Mouse (Mus musculus) kidney, adult 8-10 months (tissue): ENCODE measurements around the gene Lztfl1.
A peak's percentile ranks its signal among the peaks of the same experiment; 100 is the strongest.
"Not testable (repeated sequence)": the region's sequence is repeated elsewhere in the genome, so short reads cannot be mapped to it uniquely, and the experiment has no call there.

ENCODE experiments used
- DNase-seq, 2 experiments: peaks; one replicate each; pipeline ENCODE4 v3.0.0; 2022

Lztfl1 gene

DNA sequence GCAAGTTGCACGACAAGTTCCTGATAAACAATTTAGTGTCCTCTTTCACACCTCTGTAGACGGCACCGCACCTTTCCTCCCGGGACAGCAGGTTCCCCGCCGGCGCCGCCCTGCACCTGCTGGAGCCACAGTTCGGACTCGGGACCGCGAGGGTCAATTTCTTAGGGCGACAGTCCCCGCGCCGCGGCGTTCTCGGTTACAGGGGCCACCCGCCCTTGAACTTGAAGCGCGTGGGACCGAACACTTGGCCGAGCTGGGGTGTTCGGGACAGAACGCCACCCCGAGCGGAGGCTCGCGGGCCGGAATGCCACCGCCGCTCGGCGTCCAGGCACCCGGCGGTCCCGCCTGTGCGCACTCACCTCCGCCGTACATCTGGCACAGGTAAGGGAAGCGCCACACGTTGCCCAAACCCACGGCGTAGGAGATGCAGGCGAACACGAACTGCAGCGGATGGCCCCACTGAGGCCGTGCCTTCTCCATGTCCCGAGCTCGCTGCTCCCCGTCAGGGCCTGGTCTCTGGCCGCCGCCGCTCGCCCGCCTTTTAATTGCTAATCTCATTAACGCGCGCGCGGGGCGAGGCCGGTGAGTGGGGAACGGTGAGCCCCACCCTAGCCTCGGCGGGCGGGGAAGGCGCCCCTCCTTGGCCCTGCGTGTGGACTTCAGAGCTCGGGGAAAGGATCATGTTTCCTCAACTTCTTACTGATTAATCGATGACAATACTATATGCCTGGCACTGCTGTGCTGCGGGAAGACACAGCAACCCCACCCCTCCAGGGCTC is 39.0 kb downstream of the Lztfl1 start, which contains the start of the genes Ccr9 and Slc6a20a:
Ccr9 (plus strand) TSS at position 113 of the 779 bp plus-strand sequence.
Slc6a20a (minus strand) TSS at position 559 of the 779 bp plus-strand sequence.
- DNase-seq: peak; percentile 71 to 75

DNA sequence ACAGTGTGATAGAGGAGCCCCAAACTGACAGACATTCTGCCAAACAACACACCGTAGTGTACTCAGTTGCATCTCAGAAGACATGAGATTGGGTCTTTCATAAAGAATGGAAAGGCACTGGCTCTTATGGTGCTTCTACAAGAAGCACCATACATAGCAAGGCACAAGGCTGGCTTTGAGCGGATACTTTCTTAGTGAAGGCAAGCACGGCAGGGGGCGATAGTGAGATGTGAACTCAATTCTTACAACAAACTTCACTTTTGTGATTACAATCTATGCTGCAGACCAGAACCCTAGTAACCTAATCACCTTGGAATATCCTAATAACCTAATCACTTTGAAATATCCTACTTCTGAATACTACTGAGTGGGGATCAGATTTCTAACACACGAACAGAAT is 51.9 kb downstream of the Lztfl1 start:
- DNase-seq: peak; percentile 28 to 62

DNA sequence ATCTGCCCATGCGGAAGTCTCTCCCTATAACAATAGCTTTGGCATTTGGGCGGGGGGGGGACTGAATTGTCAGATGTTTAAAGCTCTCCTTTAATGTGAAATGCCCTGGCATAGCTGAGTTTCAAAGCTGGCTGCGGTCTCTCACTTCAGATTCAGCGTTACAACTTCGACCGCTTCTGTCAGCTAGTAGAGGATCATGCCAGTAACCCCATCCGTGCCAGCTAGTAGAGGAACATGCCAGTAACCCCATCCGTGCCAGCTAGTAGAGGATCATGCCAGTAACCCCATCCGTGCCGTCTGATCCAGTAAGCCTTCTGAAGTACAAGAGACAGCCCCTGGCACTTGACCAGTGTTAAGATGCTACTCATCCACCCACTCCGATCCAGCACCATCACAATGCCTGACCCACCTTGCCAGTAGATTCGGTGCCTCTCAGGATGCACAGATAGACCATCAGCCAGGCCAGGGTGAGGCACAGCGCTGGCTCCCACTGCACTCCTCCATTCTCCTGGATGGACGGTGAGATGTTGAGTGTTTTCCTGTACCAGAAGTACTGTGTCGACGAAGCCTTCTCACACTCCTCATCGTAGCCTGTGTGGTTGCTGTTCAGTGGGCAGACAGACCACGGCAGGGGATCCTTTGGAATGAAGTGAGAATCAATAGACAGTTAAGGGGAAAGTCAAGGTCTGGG is 57.4 kb downstream of the Lztfl1 start:
- DNase-seq: not testable (repeated sequence)

DNA sequence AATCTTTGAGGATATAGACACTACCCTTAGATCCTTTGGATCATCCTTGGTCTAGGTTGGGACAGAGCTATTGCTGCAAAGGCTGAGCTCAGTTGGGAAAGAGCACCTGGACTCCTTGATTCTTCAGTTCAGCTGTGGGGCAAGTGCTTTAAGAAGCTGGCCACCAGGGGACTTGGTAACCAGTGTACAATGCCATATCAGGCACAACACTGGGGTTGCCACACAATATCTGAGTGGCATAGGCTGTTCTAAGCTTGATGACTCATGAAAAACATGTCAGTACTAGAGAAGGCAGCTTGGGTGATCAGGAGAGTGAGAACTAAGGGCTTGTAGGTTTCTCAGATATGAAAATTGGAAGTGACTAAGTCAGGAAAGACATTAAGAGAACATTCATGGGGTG is 58.5 kb downstream of the Lztfl1 start:
- no peak for DNase-seq

DNA sequence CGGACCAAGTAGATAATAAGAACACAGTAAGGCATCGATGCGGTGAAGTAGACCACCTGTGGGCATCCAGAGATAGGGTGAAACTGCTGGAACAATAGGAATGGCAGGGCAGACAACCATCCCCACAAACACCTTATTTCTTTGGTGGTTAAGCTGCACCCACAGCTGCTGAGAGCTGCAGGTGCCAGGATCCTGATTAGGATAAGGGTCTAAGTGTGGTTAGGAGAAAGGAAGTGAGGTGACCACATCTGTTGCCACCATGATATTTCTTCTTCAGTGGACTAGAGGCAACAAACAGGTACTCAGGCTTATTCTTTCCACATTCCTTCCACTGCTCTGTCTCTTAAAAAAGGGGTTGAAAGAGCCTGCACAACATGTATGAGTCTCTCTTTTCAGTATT is 60.0 kb downstream of the Lztfl1 start:
- no peak for DNase-seq

DNA sequence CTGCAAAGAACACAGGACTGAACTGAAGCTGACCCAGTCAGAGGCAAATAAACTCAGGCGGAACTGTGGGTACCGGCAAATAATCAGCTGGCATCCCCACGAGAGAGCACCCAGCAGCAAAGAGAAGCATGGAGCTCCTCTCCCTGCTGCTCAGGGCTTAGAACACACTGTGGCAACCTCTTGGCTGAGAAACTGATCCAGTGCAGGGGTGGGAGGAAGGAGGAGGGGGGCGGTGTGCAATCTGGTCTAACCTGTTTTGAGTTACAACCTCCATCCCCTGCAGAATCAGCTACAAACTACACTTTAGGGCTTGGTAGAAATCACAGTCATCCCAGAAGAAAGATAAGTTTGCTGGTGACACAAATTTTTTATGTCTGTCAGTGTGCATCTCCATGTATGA is 66.1 kb downstream of the Lztfl1 start:
- no peak for DNase-seq

DNA sequence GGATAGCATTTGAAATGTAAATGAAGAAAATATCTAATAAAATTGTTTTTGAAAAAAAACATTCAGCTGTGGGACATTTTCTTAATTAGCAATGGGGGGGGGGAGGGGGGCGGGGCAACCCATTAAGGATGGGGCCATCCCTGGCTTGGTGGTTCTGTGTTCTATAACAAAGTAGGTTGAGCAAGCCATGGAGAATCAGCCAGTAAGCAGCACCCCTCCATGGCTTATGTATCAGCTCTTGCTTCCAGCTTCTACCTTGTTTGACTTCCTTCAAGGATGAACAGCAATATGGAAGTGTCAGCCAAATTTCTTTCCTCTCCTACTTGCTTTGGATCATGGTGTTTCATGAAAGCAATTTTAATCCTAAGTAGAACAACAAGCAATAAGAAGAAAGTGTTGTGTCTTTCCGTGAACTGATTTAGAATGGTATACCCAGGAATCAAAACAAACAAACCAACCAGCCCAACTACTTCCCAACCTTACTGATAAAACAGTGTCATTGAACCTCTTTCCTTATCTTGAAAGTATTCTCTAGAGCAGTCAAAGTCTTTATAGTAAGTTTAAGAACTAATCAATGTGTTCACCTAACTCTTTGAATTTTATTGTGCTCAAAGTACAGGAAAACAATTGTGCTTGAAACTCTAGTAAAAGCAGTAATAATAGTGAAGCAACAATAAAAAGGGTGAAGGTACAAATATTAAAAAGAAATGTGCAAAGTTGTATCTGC is 67.5 kb downstream of the Lztfl1 start:
- no peak for DNase-seq
